Mouse (Mus musculus) E14TG2a.4 (cell line): ENCODE measurements around the gene Tpcn2.

Source experiments
- H3K27me3 ChIP-seq: 2 replicates; pipeline ENCODE4 v1.6.1; 2014; ENCODE audit warnings: low read length, control low read depth; ENCODE audit not compliant: insufficient read depth
- H3K36me3 ChIP-seq: 2 replicates; pipeline ENCODE4 v1.6.1; 2014; ENCODE audit warnings: low read length, control low read depth; ENCODE audit not compliant: insufficient read depth
- H3K4me1 ChIP-seq: replicated peaks from 2 replicates; pipeline ENCODE4 v1.6.1; 2014; ENCODE audit warnings: low read depth, low read length, control low read depth
- H3K4me3 ChIP-seq: replicated peaks from 2 replicates; pipeline ENCODE4 v1.5.1; 2014; ENCODE audit warnings: mild to moderate bottlenecking, low read length
- H3K9me3 ChIP-seq: 2 replicates; pipeline ENCODE4 v1.6.1; 2014; ENCODE audit warnings: low read length, control low read depth
- CTCF ChIP-seq: conservative IDR thresholded peaks from 2 replicates; pipeline ENCODE4 v1.5.1; 2014; ENCODE audit warnings: low read length
- NANOG ChIP-seq: IDR thresholded peaks from 2 replicates; pipeline ENCODE4 v1.6.1; 2014; ENCODE audit warnings: borderline replicate concordance, low read length, mixed read lengths
- POU5F1 ChIP-seq: IDR thresholded peaks from 2 replicates; pipeline ENCODE4 v1.6.1; 2014; ENCODE audit warnings: low read length, borderline replicate concordance

The Tpcn2 gene

DNA sequence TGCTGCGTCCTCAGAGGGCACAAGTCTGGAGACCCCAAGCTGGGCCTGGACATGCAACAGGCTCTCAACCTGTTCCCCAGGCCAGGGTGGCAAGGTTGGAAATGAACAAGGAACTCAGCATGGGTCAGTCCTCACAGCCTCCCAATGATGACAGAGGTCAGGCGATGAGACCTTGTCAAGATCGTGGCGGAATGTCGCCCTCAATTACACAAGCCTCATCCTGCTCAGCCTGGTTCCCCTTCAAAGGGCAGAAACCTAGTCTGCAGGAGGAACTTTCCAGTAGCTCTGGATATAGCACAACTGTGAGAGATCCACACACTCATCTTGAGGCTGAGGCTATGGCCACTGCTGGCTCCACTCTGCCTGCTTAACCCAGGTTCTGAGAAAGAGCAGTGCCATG, 12.9 kb downstream of the Tpcn2 start:
- TF ChIP-seq NANOG (no peak), POU5F1 (no peak), CTCF (no peak)
- H3K36me3 ChIP-seq = peaks cover 98% of the 10 kb centered on the region
- no peaks in the 10 kb centered on the region for H3K27me3 ChIP-seq
- H3K9me3 ChIP-seq = peaks cover 15% of the 10 kb centered on the region
- peaks cover 14% of the 10 kb centered on the region for H3K4me1 ChIP-seq
- H3K4me3 ChIP-seq = no peak overlapping the region

DNA sequence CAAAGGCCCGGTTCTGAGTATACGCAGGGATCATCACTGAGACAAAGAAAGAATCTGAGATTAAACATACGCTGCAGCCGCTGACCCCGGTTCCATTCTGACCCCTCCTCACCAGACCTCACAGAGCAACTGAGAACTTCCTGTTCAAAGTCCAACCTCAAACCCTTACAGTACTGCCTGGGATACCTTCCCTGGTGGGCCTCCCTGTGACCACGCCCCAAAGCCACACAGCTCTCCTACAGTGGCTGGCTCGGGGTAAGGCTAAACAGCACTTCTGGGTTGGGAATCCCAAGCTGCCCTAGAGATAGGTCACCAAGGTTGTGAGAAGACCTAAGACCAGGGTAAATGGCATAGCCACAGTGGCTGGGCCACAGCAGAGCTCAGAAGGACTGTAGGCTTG, 14.9 kb downstream of the Tpcn2 start:
- H3K4me3 ChIP-seq = no peak overlapping the region
- H3K4me1 ChIP-seq = peaks cover 14% of the 10 kb centered on the region
- no peaks in the 10 kb centered on the region for H3K27me3 ChIP-seq
- H3K9me3 ChIP-seq = peaks cover 10% of the 10 kb centered on the region
- H3K36me3 ChIP-seq = peaks cover 98% of the 10 kb centered on the region
- no peak for TF ChIP-seq CTCF
- TF ChIP-seq NANOG = no peak
- no peak for TF ChIP-seq POU5F1

DNA sequence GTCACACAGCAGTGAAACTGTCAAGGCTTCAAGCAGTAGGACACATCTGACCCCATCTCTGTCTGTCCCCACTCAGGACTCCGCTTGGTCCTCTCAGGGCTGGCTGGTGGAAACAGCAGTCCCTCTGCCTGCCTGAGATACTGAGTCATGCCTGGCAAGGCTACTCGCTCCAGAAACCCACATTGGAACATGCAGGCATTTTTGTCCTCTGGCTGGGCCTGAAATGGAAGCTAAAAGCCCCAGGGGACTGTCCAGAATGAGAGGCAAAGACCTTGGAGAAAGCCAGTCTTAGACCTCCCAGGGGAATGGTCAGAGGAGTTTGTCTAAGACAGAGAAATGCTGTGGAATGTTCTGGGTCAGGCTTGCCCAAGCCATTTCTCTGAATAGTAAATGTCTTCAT, 17.8 kb downstream of the Tpcn2 start:
- TF ChIP-seq CTCF = no peak
- TF ChIP-seq POU5F1 = no peak
- no peak for TF ChIP-seq NANOG
- no peaks in the 10 kb centered on the region for H3K9me3 ChIP-seq
- H3K36me3 ChIP-seq = peaks cover 91% of the 10 kb centered on the region
- H3K4me3 ChIP-seq = no peak overlapping the region
- H3K4me1 ChIP-seq = peaks cover 14% of the 10 kb centered on the region
- H3K27me3 ChIP-seq = no peaks in the 10 kb centered on the region

DNA sequence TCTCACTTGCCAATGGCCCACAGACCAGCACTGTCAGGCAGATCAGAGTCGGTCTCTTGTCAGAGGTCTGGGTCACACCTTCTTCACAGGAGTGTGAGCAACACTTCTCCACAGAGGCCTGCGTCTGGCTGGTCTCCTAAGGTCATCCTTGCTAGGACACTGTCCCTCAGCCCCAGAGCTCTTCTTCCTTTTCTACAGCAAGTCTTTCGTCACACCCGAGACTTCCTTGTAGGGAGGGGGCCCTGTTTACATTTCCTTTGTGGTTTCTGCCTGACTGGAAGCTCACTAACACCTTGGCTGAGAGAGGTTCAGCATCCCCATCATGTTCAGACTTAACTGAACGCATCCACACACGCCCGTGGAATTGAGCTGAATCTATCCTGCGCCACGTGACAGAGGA, 19.6 kb downstream of the Tpcn2 start:
- Histone ChIP-seq H3K9me3 (no peaks in the 10 kb centered on the region), H3K36me3 (peaks cover 90% of the 10 kb centered on the region), H3K4me3 (no peak overlapping the region), H3K27me3 (no peaks in the 10 kb centered on the region), H3K4me1 (peaks cover 14% of the 10 kb centered on the region)
- TF ChIP-seq POU5F1 (no peak), CTCF (no peak), NANOG (no peak)

DNA sequence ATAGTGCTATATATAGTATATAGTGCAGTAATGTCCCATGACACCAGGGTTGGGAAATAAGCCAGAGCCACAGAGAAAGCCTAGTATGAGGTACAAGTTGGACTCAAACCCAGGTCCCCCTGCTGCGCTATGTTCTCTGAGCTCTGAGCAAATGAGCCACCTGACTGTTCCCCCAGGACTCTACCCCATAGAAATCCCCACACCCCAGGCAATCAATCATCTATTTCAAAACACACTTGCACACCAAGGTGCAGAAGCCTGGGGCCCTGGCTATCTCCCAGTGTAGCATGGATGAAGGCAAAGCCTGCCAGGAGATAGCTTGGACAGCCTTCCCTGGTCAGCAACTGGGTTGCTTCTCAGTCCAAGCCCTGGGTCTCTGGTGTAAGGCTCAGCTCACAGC, 27.7 kb downstream of the Tpcn2 start:
- TF ChIP-seq CTCF = no peak
- no peak for TF ChIP-seq POU5F1
- no peak for TF ChIP-seq NANOG
- Histone ChIP-seq H3K4me1 (peaks cover 6% of the 10 kb centered on the region; the same call in 1 of the 2 replicates), H3K9me3 (0 out of 2 replicates have a peak, but pooled peaks cover 5% of the 10 kb centered on the region), H3K4me3 (no peak overlapping the region), H3K27me3 (no peaks in the 10 kb centered on the region), H3K36me3 (peaks cover 93% of the 10 kb centered on the region)

DNA sequence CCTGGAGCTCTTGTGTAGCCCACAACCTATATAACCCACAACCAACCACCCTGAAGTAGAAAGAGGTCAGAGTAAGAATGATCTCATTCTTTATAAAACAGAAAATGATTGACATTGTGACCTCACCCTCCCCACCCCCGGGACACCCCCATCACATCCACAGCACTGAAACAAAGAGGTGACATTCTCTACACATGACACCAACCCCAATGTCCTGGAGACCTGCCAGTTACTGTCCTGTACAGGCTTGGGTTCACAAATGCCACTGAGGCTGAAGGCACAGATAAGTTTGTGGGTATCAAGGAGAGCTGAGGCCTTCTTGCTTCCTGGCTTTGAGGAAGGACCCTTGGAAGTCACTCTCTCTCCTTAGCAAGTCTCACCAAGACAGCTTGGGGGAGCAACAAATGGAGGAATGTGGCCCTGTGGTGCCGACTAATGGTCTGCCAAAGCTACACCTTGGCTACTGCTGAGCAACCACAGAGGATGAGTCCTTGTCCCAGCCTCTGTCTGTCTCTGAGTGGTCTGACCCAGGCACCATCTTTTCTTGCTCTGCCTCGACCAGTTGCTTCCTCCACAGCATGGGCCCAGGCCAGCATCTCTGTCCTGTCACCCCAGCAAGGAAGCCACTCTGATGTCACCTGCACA, 29.7 kb downstream of the Tpcn2 start:
- Histone ChIP-seq H3K4me3 (no peak overlapping the region), H3K27me3 (no peaks in the 10 kb centered on the region), H3K9me3 (0 out of 2 replicates have a peak, but pooled peaks cover 5% of the 10 kb centered on the region), H3K36me3 (peaks cover 74% of the 10 kb centered on the region), H3K4me1 (peaks cover 11% of the 10 kb centered on the region)
- no peak for TF ChIP-seq CTCF
- TF ChIP-seq POU5F1 = no peak
- no peak for TF ChIP-seq NANOG

DNA sequence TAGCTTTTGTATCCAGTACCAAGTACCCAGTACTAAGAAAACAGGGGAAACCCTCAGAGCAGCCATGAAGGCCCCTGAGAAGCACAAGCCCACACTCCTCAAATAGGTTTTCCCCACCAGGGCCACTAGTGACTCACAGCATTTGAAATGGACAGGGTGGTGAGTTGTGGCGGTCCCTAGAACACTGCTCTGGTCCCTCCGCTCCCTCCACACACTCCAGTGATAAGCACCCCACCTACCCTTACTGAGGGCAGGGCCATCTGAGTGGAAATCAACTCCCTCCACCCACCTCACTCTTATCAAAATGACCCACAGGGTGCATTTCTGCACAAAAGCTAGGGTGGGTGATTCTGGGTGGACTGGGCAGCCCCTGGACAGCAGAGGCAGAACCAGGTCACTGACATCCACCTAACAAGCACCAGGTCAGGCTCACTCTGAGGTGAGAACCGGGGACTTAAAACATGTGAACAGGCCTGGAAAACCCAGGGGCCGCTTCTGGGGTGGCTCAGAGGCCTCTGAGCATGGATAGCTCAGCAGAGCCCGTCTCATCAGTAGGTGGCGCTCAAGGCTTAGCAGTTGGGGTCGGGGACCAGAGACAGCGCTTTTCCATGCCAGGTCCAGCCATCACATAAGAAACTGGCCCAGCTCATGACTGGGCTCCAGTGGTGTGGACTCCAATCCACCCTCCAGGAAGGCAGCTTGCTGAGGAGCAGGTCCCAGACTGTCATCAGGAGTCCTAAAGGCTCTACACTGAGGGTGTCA, 30.9 kb downstream of the Tpcn2 start:
- H3K4me1 ChIP-seq = peaks cover 11% of the 10 kb centered on the region
- H3K9me3 ChIP-seq = 0 out of 2 replicates have a peak, but pooled peaks cover 5% of the 10 kb centered on the region
- no peak overlapping the region for H3K4me3 ChIP-seq
- H3K27me3 ChIP-seq = no peaks in the 10 kb centered on the region
- peaks cover 61% of the 10 kb centered on the region for H3K36me3 ChIP-seq
- TF ChIP-seq NANOG = no peak
- TF ChIP-seq CTCF = peak; percentile 61

DNA sequence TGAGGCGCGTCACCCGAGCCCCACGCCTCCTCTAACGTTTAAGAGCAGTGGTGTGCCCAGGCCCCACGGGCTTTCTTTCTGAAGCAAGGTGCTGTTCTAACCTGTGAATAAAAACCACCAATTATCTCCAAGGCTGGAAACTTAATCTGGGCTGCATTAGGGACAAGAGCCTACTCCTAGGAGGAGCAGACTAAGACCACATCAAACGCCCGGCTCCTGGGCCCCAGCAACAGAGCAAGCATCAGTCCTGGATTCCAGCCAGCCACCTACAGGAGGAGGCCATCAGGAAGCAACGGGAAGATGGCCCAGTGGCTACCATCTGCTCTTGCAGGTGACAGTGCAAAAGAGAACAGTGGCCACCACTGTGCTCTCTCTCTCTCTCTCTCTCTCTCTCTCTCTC, 33.6 kb downstream of the Tpcn2 start:
- Histone ChIP-seq H3K36me3 (peaks cover 35% of the 10 kb centered on the region), H3K27me3 (no peaks in the 10 kb centered on the region), H3K4me3 (no peak overlapping the region), H3K4me1 (peaks cover 11% of the 10 kb centered on the region), H3K9me3 (0 out of 2 replicates have a peak, but pooled peaks cover 5% of the 10 kb centered on the region)
- TF ChIP-seq NANOG (no peak), CTCF (no peak), POU5F1 (no peak)
